Mouse (Mus musculus) embryonic facial prominence, embryonic 10.5 days (tissue): Measurements from ENCODE around the gene Pde4d. TPM values are rescaled to one million over a fixed set of nuclear protein-coding genes. Genes with fewer than 3 reads are reported as not detected.

Source experiments
- DNase-seq: peaks from one replicate; pipeline ENCODE4 v3.0.0-alpha.2; 2017; ENCODE audit warnings: low spot score
- H3K27ac ChIP-seq: fragments of 300-500 bp; sonication (generic); replicated peaks from 2 replicates; pipeline ENCODE4 v1.5.1; 2016; ENCODE audit warnings: mild to moderate bottlenecking
- H3K27me3 ChIP-seq: fragments of 300-500 bp; sonication (generic); replicated peaks from 2 replicates; pipeline ENCODE4 v1.6.1; 2016; ENCODE audit warnings: low read depth, mild to moderate bottlenecking; ENCODE audit not compliant: poor library complexity, severe bottlenecking
- H3K36me3 ChIP-seq: fragments of 300-500 bp; sonication (generic); replicated peaks from 2 replicates; pipeline ENCODE4 v1.6.1; 2016; ENCODE audit warnings: mild to moderate bottlenecking, moderate library complexity
- H3K4me1 ChIP-seq: fragments of 300-500 bp; sonication (generic); 2 replicates; pipeline ENCODE4 v1.6.1; 2016
- H3K4me3 ChIP-seq: fragments of 300-500 bp; sonication (generic); 2 replicates; pipeline ENCODE4 v1.5.1; 2016; ENCODE audit warnings: mild to moderate bottlenecking, moderate library complexity
- H3K9me3 ChIP-seq: fragments of 300-500 bp; sonication (generic); 2 replicates; pipeline ENCODE4 v1.6.1; 2016; ENCODE audit warnings: mild to moderate bottlenecking
- WGBS: fragments of 180-500 bp; shearing (Covaris S2); methylation state at CpG from one replicate; pipeline ENCODE4 v1.1.7; 2016; 5-methylcytosine and 5-hydroxymethylcytosine counted together
- polyA plus RNA-seq: library from polyadenylated mRNA; unstranded; fragments of >200 nt; fragmentation: Nextera tagmentation; extraction: Ambion mirVana; gene quantifications from 2 replicates; pipeline ENCODE4 v1.2.1, GENCODE M21; 2016

The Pde4d gene
- 15.9 and 19.7 TPM in 2 replicates for polyA plus RNA-seq

GRCm38 (mm10) chr13:108449116-108450097 is at the start of gene Pde4d:
Gene Pde4d (plus strand): TSS chr13:108449948.
- Histone ChIP-seq H3K9me3 (no peaks in the 10 kb centered on the region), H3K36me3 (no peaks in the 10 kb centered on the region), H3K27ac (peak within 1 kb of the TSS; percentile 44), H3K27me3 (no peaks in the 10 kb centered on the region), H3K4me3 (no peak within 1 kb of the TSS), H3K4me1 (peaks cover 11% of the 10 kb centered on the region)
- 35% methylated on average over 10 of the region's 10 CpGs for WGBS
- DNase-seq = peak; percentile 13

GRCm38 (mm10) chr13:108403197-108403596 is 46.6 kb upstream of the Pde4d start:
- Histone ChIP-seq H3K27me3 (no peaks in the 10 kb centered on the region), H3K27ac (no peak overlapping the region), H3K9me3 (no peaks in the 10 kb centered on the region), H3K4me1 (no peaks in the 10 kb centered on the region), H3K36me3 (peaks cover 31% of the 10 kb centered on the region), H3K4me3 (no peak overlapping the region)
- WGBS = 91% methylated on average over 5 of the region's 5 CpGs
- DNase-seq = no peak

- no peak for DNase-seq
- no peaks in the 10 kb centered on the region for H3K4me1 ChIP-seq
These were observed 45.4 kb upstream of the Pde4d start for GRCm38 (mm10) chr13:108404372-108404771.

GRCm38 (mm10) chr13:108415464-108415863 is 34.3 kb upstream of the Pde4d start:
- no peak overlapping the region for H3K27ac ChIP-seq
- WGBS = 86% methylated on average over 2 of the region's 2 CpGs
- H3K4me3 ChIP-seq = no peak overlapping the region
- no peak for DNase-seq
- no peaks in the 10 kb centered on the region for H3K36me3 ChIP-seq
- no peaks in the 10 kb centered on the region for H3K27me3 ChIP-seq
- no peaks in the 10 kb centered on the region for H3K4me1 ChIP-seq
- no peaks in the 10 kb centered on the region for H3K9me3 ChIP-seq

More at GRCm38 (mm10) chr13:108404372-108404771, 45.4 kb upstream of the Pde4d start:
- 85% methylated on average over 4 of the region's 4 CpGs for WGBS
- no peak overlapping the region for H3K27ac ChIP-seq
- no peaks in the 10 kb centered on the region for H3K9me3 ChIP-seq
- H3K27me3 ChIP-seq = no peaks in the 10 kb centered on the region
- no peak overlapping the region for H3K4me3 ChIP-seq
- peaks cover 31% of the 10 kb centered on the region for H3K36me3 ChIP-seq

- 90% methylated on average over 1 of the region's 1 CpGs for WGBS
- Histone ChIP-seq H3K4me1 (no peaks in the 10 kb centered on the region), H3K4me3 (no peak overlapping the region), H3K27ac (no peak overlapping the region), H3K27me3 (no peaks in the 10 kb centered on the region), H3K9me3 (no peaks in the 10 kb centered on the region), H3K36me3 (no peaks in the 10 kb centered on the region)
- no peak for DNase-seq
These were observed 30.8 kb upstream of the Pde4d start for GRCm38 (mm10) chr13:108418741-108419507.

- H3K4me1 ChIP-seq = peaks cover 4% of the 10 kb centered on the region; the same call in 1 of the 2 replicates
- H3K27me3 ChIP-seq = no peaks in the 10 kb centered on the region
- no peak overlapping the region for H3K27ac ChIP-seq
- DNase-seq = no peak
- H3K4me3 ChIP-seq = no peak overlapping the region
- H3K36me3 ChIP-seq = no peaks in the 10 kb centered on the region
- 69% methylated on average over 5 of the region's 5 CpGs for WGBS
- H3K9me3 ChIP-seq = no peaks in the 10 kb centered on the region
These were observed 23.4 kb upstream of the Pde4d start for GRCm38 (mm10) chr13:108426322-108426721.

GRCm38 (mm10) chr13:108428809-108429208 is 20.9 kb upstream of the Pde4d start:
- Histone ChIP-seq H3K4me3 (no peak overlapping the region), H3K36me3 (no peaks in the 10 kb centered on the region), H3K9me3 (no peaks in the 10 kb centered on the region), H3K27me3 (no peaks in the 10 kb centered on the region), H3K4me1 (peaks cover 4% of the 10 kb centered on the region; the same call in 1 of the 2 replicates), H3K27ac (no peak overlapping the region)
- WGBS = 80% methylated on average over 6 of the region's 6 CpGs
- no peak for DNase-seq

- Histone ChIP-seq H3K9me3 (no peaks in the 10 kb centered on the region), H3K4me3 (no peak overlapping the region), H3K4me1 (peaks cover 4% of the 10 kb centered on the region; the same call in 1 of the 2 replicates), H3K27me3 (no peaks in the 10 kb centered on the region), H3K36me3 (no peaks in the 10 kb centered on the region), H3K27ac (no peak overlapping the region)
- 78% methylated on average over 2 of the region's 2 CpGs for WGBS
- no peak for DNase-seq
These were observed 20.1 kb upstream of the Pde4d start for GRCm38 (mm10) chr13:108429623-108430022.

GRCm38 (mm10) chr13:108431776-108432175 is 18.0 kb upstream of the Pde4d start:
- Histone ChIP-seq H3K4me3 (no peak overlapping the region), H3K9me3 (no peaks in the 10 kb centered on the region), H3K27me3 (no peaks in the 10 kb centered on the region), H3K36me3 (no peaks in the 10 kb centered on the region), H3K27ac (no peak overlapping the region), H3K4me1 (peaks cover 3% of the 10 kb centered on the region; the same call in 1 of the 2 replicates)
- no peak for DNase-seq
- 89% methylated on average over 3 of the region's 3 CpGs for WGBS

GRCm38 (mm10) chr13:108435687-108436086 is 14.1 kb upstream of the Pde4d start:
- Histone ChIP-seq H3K27me3 (no peaks in the 10 kb centered on the region), H3K27ac (no peak overlapping the region), H3K4me1 (no peaks in the 10 kb centered on the region), H3K36me3 (no peaks in the 10 kb centered on the region), H3K4me3 (no peak overlapping the region), H3K9me3 (no peaks in the 10 kb centered on the region)
- DNase-seq = no peak

- no peak for DNase-seq
- Histone ChIP-seq H3K27me3 (no peaks in the 10 kb centered on the region), H3K36me3 (no peaks in the 10 kb centered on the region), H3K4me1 (no peaks in the 10 kb centered on the region), H3K9me3 (no peaks in the 10 kb centered on the region), H3K4me3 (no peak overlapping the region), H3K27ac (no peak overlapping the region)
- WGBS = 92% methylated on average over 2 of the region's 2 CpGs
These were observed 12.3 kb upstream of the Pde4d start for GRCm38 (mm10) chr13:108437424-108437823.

- Histone ChIP-seq H3K27ac (no peak overlapping the region), H3K4me3 (no peak overlapping the region), H3K27me3 (no peaks in the 10 kb centered on the region), H3K36me3 (no peaks in the 10 kb centered on the region), H3K9me3 (no peaks in the 10 kb centered on the region), H3K4me1 (no peaks in the 10 kb centered on the region)
- no peak for DNase-seq
- 90% methylated on average over 1 of the region's 1 CpGs for WGBS
These were observed 10.7 kb upstream of the Pde4d start for GRCm38 (mm10) chr13:108439012-108439411.
